Mouse (Mus musculus) midbrain, embryonic 15.5 days (tissue): ENCODE data around the gene Plxna4. TPM values are rescaled to one million over a fixed set of nuclear protein-coding genes. Genes with fewer than 3 reads are reported as not detected.

Source experiments
- ATAC-seq: fragments of 200-750 bp; cut with Nextera tagmentation; replicated peaks from 2 replicates; pipeline ENCODE4 v1.8.0; 2017; ENCODE audit warnings: moderate TSS enrichment
- H3K27ac ChIP-seq: fragments of 300-500 bp; sonication (generic); 2 replicates; pipeline ENCODE4 v1.5.1; 2015; ENCODE audit warnings: mild to moderate bottlenecking, inconsistent platforms
- H3K27me3 ChIP-seq: fragments of 300-500 bp; sonication (generic); replicated peaks from 2 replicates; pipeline ENCODE4 v1.6.1; 2015; ENCODE audit warnings: inconsistent platforms
- H3K36me3 ChIP-seq: fragments of 300-500 bp; sonication (generic); replicated peaks from 2 replicates; pipeline ENCODE4 v1.6.1; 2015; ENCODE audit warnings: inconsistent platforms
- H3K4me1 ChIP-seq: fragments of 300-500 bp; sonication (generic); 2 replicates; pipeline ENCODE4 v1.6.1; 2015; ENCODE audit warnings: inconsistent platforms
- H3K4me2 ChIP-seq: fragments of 300-500 bp; sonication (generic); 2 replicates; pipeline ENCODE4 v1.6.1; 2015; ENCODE audit warnings: inconsistent platforms, mild to moderate bottlenecking, moderate library complexity
- H3K4me3 ChIP-seq: fragments of 300-500 bp; sonication (generic); 2 replicates; pipeline ENCODE4 v1.5.1; 2015; ENCODE audit warnings: mild to moderate bottlenecking, inconsistent platforms
- H3K9ac ChIP-seq: fragments of 300-500 bp; sonication (generic); 2 replicates; pipeline ENCODE4 v1.6.1; 2015; ENCODE audit warnings: mild to moderate bottlenecking, inconsistent platforms
- H3K9me3 ChIP-seq: fragments of 300-500 bp; sonication (generic); 2 replicates; pipeline ENCODE4 v1.6.1; 2016; ENCODE audit warnings: inconsistent platforms
- WGBS: fragments of 180-500 bp; shearing (Covaris S2); methylation state at CpG from one replicate; pipeline ENCODE4 v1.1.7; 2015; ENCODE audit warnings: mixed read lengths; 5-methylcytosine and 5-hydroxymethylcytosine counted together
- polyA plus RNA-seq: library from polyadenylated mRNA; unstranded; fragments of >200 nt; fragmentation: Nextera tagmentation; extraction: Ambion mirVana; gene quantifications from 2 replicates; pipeline ENCODE4 v1.2.1, GENCODE M21; 2015

Plxna4 gene
- polyA plus RNA-seq, 1 experiment from 2014 or later = 14.2 TPM

DNA sequence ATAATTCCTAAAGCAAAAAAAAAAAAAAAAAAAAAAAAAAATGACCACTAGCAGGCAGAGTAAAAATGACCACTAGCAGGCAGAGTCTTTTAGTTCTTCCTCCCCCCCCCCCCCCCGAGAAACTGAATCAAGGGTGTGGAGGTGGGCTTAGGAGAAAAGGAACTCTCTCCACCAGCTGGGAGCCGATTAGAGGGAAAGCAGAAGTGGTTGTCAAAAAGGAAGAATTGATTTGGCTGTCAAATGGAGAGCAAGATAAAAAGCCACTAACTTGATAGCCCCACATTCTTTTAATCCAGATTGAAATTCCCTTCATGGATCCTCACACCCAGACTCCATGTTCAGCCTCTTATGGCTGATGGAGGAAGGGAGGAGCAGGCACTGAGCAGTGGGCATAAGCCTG lies 478.8 kb downstream of the Plxna4 start:
- no peak overlapping the region for H3K4me2 ChIP-seq
- H3K27ac ChIP-seq = no peak overlapping the region
- H3K4me1 ChIP-seq = no peaks in the 10 kb centered on the region
- WGBS = 50% methylated on average over 1 of the region's 2 CpGs
- no peak overlapping the region for H3K4me3 ChIP-seq
- no peaks in the 10 kb centered on the region for H3K36me3 ChIP-seq
- no peaks in the 10 kb centered on the region for H3K27me3 ChIP-seq
- no peak for ATAC-seq
- no peaks in the 10 kb centered on the region for H3K9me3 ChIP-seq
- no peak overlapping the region for H3K9ac ChIP-seq

DNA sequence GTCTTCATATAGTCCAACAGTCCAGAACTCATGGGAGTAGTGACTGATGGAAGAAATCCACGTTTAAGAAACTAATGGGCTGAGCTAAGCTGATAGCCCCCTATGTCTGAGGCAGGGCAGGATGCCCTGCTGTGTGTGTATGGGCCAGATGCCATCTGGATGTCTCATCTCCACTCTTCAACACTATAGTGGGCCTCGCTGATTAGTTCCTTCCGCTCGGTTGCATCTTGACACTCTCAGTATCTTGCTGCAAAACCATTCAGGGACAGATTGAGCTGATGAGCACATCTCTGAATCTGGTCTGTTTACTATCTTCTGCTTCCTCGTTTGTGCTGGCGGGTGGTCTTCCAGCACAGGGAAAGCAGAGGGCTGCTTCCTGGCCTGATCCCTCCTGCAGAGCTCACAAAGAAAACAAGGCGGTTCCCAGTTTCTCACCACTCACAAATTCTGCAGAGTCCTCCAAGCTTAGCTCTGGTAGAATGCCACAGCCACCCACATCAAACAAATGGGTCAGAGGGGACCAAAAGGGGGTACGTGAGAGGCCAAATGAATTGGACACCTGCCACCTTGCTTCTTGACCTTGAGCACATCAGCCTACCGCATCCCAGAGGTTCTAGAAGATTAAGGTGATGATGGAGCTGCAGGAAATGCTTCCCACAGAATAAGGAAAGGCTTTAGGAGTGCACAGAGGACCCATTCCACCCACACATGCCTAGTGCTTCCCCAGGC lies 482.3 kb downstream of the Plxna4 start:
- ATAC-seq = no peak
- no peaks in the 10 kb centered on the region for H3K27me3 ChIP-seq
- 54% methylated on average over 9 of the region's 9 CpGs for WGBS

More for the DNA sequence above, 482.3 kb downstream of the Plxna4 start:
- H3K4me2 ChIP-seq = no peak overlapping the region
- no peak overlapping the region for H3K27ac ChIP-seq
- no peaks in the 10 kb centered on the region for H3K9me3 ChIP-seq
- no peak overlapping the region for H3K4me3 ChIP-seq
- H3K36me3 ChIP-seq = no peaks in the 10 kb centered on the region
- H3K4me1 ChIP-seq = no peaks in the 10 kb centered on the region
- no peak overlapping the region for H3K9ac ChIP-seq
